Mouse (Mus musculus): ENCODE data around the gene Sytl3.
"Not testable (repeated sequence)": the region's sequence is repeated elsewhere in the genome, so short reads cannot be mapped to it uniquely, and the experiment has no call there.

DNA sequence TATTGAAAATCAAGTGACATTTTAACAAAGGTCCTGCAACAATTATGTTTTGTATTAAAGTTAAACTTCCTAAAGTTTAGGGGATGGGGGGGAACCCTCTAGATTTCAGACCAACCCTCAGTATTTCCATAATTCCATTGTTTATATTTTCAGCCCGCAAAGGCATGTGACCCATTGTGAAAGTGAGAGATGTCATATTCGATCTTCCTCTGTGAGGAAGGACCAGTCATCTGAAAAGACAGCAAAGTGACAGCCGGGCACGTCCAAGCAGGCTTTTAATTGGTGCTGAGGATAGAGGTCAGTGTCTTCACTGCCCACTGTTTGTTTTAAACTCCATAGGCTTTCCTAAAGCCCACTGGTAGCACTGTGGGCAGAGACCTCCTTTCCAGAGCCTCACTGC lies 22.8 kb downstream of the Sytl3 start:
- not testable (repeated sequence) for TF ChIP-seq CTCF, EP300 (IDR thresholded peaks at IDR 0.05; ENCODE audit: low read depth)
